Mouse (Mus musculus) MN1 (cell line): Measurements from ENCODE around the gene Meaf6.
A peak's percentile ranks its signal among the peaks of the same experiment; 100 is the strongest.

Source experiments
- DNase-seq: peaks from one replicate; pipeline ENCODE4 v3.0.0-alpha.2; 2016; ENCODE audit warnings: low spot score

The Meaf6 gene

GRCm38 (mm10) chr4:125084403-125085345 lies at the start of gene Meaf6:
Meaf6 (plus strand) TSS chr4:125085134.
- peak; percentile 87 for DNase-seq

GRCm38 (mm10) chr4:125044454-125044853 lies 40.5 kb upstream of the Meaf6 start:
- DNase-seq = no peak

GRCm38 (mm10) chr4:125055385-125055784 lies 29.5 kb upstream of the Meaf6 start:
- DNase-seq = no peak

- DNase-seq = no peak
These were observed 28.5 kb upstream of the Meaf6 start for GRCm38 (mm10) chr4:125056476-125056875.

- no peak for DNase-seq
These were observed 27.7 kb upstream of the Meaf6 start for GRCm38 (mm10) chr4:125057273-125057672.

- no peak for DNase-seq
These were observed 26.9 kb upstream of the Meaf6 start for GRCm38 (mm10) chr4:125058033-125058432.

- peak; percentile 68 for DNase-seq
These were observed 25.9 kb upstream of the Meaf6 start for GRCm38 (mm10) chr4:125059025-125059424.

GRCm38 (mm10) chr4:125063829-125064228 lies 21.1 kb upstream of the Meaf6 start:
- no peak for DNase-seq

- peak; percentile 15 for DNase-seq
These were observed 19.2 kb upstream of the Meaf6 start, which contains the start of gene Dnali1 for GRCm38 (mm10) chr4:125065517-125066307. Dnali1 (minus strand) TSS chr4:125065703.

- peak; percentile 91 for DNase-seq
These were observed 18.2 kb upstream of the Meaf6 start, which contains the start of gene Snip1 for GRCm38 (mm10) chr4:125066490-125067370. Snip1 (plus strand) TSS chr4:125066672.

- DNase-seq = no peak
These were observed 7.2 kb upstream of the Meaf6 start for GRCm38 (mm10) chr4:125077700-125078099.

GRCm38 (mm10) chr4:125078698-125079097 lies 6.2 kb upstream of the Meaf6 start:
- DNase-seq = no peak

GRCm38 (mm10) chr4:125085346-125085841 lies 460 bp downstream of the Meaf6 start:
- DNase-seq = peak; percentile 78

GRCm38 (mm10) chr4:125093031-125093430 lies 8.1 kb downstream of the Meaf6 start:
- DNase-seq = no peak

GRCm38 (mm10) chr4:125096066-125096465 lies 11.1 kb downstream of the Meaf6 start:
- no peak for DNase-seq

- DNase-seq = no peak
These were observed 12.5 kb downstream of the Meaf6 start for GRCm38 (mm10) chr4:125097412-125097811.

- peak; percentile 77 for DNase-seq
These were observed 14.5 kb downstream of the Meaf6 start for GRCm38 (mm10) chr4:125099458-125099857.

GRCm38 (mm10) chr4:125101334-125101733 lies 16.4 kb downstream of the Meaf6 start:
- no peak for DNase-seq

GRCm38 (mm10) chr4:125105354-125105753 lies 20.4 kb downstream of the Meaf6 start:
- no peak for DNase-seq

- peak; percentile 63 for DNase-seq
These were observed 29.7 kb downstream of the Meaf6 start for GRCm38 (mm10) chr4:125114638-125115037.

GRCm38 (mm10) chr4:125115081-125115480 lies 30.1 kb downstream of the Meaf6 start:
- DNase-seq = no peak
